Mouse (Mus musculus): ENCODE results near the gene Pnmt. TPM values are rescaled to one million over a fixed set of nuclear protein-coding genes. Genes with fewer than 3 reads are reported as not detected.

Gene Pnmt
- polyA plus RNA-seq, 1 experiment from 2014 or later: 0.62 TPM

DNA sequence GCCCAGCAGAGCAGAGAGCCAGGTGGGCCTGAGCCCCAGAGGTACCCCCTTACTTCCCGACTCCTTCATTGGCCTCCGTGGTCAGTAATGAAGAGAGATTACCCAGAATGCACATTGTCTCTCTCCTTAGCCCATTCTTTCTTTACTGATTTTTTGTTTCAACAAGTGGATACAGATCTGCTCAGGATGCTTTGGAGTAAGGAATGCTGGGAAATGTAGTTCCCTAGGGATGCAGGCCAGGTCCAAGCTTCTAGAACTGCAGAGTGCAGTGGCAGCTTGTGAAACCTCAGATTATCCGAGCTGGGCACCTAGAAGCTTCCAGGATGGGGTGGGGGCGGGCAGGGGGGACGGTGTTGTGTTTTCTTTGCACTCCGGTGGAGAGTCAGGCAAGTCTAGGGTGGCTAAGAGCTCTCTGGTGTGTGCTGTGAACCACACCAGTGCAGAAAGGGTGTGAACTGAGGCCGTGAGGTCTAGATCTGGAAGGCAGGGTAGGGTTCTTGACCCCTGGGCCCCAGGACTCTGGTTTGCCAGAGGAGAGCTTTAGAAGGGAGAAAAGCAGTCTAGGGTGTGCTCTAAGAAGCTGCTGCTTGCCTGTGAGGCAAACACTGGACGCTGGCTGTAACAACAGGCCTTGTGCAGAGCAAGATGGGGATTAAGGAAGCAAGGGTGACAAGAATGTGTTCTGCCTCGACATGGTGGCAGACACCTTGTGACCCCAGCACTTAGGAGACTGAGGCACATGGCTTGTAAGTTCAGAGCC is 45.7 kb downstream of the Pnmt start:
- 82% methylated on average over 9 of the region's 9 CpGs for WGBS
- no peak overlapping the region for H3K9ac ChIP-seq (replicated peaks; ENCODE audit: low read length)
- peak; percentile 24 for DNase-seq

GRCm38 (mm10) chr11:98435723-98436122 is 49.5 kb downstream of the Pnmt start:
- Histone ChIP-seq H3K36me3 (ENCODE audit: control insufficient read depth, insufficient read depth, low read length) (0 out of 2 replicates have a peak, but pooled peaks cover 5% of the 10 kb centered on the region), H3K4me3 (replicated peaks; ENCODE audit: low read depth, low read length) (no peak overlapping the region), H3K9ac (replicated peaks; ENCODE audit: low read length) (no peak overlapping the region), H3K27ac (replicated peaks; ENCODE audit: low read depth, low read length) (no peak overlapping the region), H3K9me3 (ENCODE audit: control insufficient read depth, low read length) (no peaks in the 10 kb centered on the region), H3K4me1 (ENCODE audit: control insufficient read depth, insufficient read depth, low read length) (0 out of 2 replicates have a peak, but pooled peaks cover 6% of the 10 kb centered on the region), H3K27me3 (ENCODE audit: control insufficient read depth, insufficient read depth, low read length) (no peaks in the 10 kb centered on the region), H3K4me2 (ENCODE audit: low read length) (no peak overlapping the region)
- ATAC-seq (ENCODE audit: low FRiP score, low TSS enrichment): no peak
- no peak for DNase-seq
- 93% methylated on average over 9 of the region's 9 CpGs for WGBS

More for the DNA sequence above, 45.7 kb downstream of the Pnmt start:
- no peak for ATAC-seq (ENCODE audit: low FRiP score, low TSS enrichment)
- Histone ChIP-seq H3K27me3 (ENCODE audit: control insufficient read depth, insufficient read depth, low read length) (no peaks in the 10 kb centered on the region), H3K9me3 (ENCODE audit: control insufficient read depth, low read length) (no peaks in the 10 kb centered on the region), H3K4me3 (replicated peaks; ENCODE audit: low read depth, low read length) (no peak overlapping the region), H3K36me3 (ENCODE audit: control insufficient read depth, insufficient read depth, low read length) (0 out of 2 replicates have a peak, but pooled peaks cover 5% of the 10 kb centered on the region), H3K27ac (replicated peaks; ENCODE audit: low read depth, low read length) (no peak overlapping the region), H3K4me1 (ENCODE audit: control insufficient read depth, insufficient read depth, low read length) (no peaks in the 10 kb centered on the region), H3K4me2 (ENCODE audit: low read length) (no peak overlapping the region)

- H3K4me2 ChIP-seq (ENCODE audit: low read length): peak overlapping the region; percentile 83
- 0 out of 2 replicates have a peak, but pooled peaks cover 6% of the 10 kb centered on the region for H3K4me1 ChIP-seq (ENCODE audit: control insufficient read depth, insufficient read depth, low read length)
- no peak overlapping the region for H3K27ac ChIP-seq (replicated peaks; ENCODE audit: low read depth, low read length)
- WGBS: 93% methylated on average over 6 of the region's 6 CpGs
- ATAC-seq (ENCODE audit: low FRiP score, low TSS enrichment): no peak
- H3K27me3 ChIP-seq (ENCODE audit: control insufficient read depth, insufficient read depth, low read length): no peaks in the 10 kb centered on the region
- 0 out of 2 replicates have a peak, but pooled peaks cover 5% of the 10 kb centered on the region for H3K36me3 ChIP-seq (ENCODE audit: control insufficient read depth, insufficient read depth, low read length)
- no peak overlapping the region for H3K9ac ChIP-seq (replicated peaks; ENCODE audit: low read length)
- H3K4me3 ChIP-seq (replicated peaks; ENCODE audit: low read depth, low read length): no peak overlapping the region
- no peaks in the 10 kb centered on the region for H3K9me3 ChIP-seq (ENCODE audit: control insufficient read depth, low read length)
- no peak for DNase-seq
Measured at GRCm38 (mm10) chr11:98437441-98437840, 51.2 kb downstream of the Pnmt start.

Other genes starting within 250 kb of the Pnmt start
- 18.0 and 25.9 TPM in 2 replicates for gene Fbxl20, start 236.0 kb upstream of the Pnmt start, polyA plus RNA-seq (2014; fragmentation: Nextera tagmentation; extraction: Ambion mirVana)
- 55.9 and 69.7 TPM in 2 replicates for gene Med1, start 193.2 kb upstream of the Pnmt start, polyA plus RNA-seq (2014; fragmentation: Nextera tagmentation; extraction: Ambion mirVana)
- 11.1 and 12.4 TPM in 2 replicates for gene Cdk12, start 183.4 kb upstream of the Pnmt start, polyA plus RNA-seq (2014; fragmentation: Nextera tagmentation; extraction: Ambion mirVana)
- gene Neurod2, start 56.8 kb upstream of the Pnmt start, polyA plus RNA-seq (2014; fragmentation: Nextera tagmentation; extraction: Ambion mirVana): 10.9 and 12.7 TPM in 2 replicates
- gene Ppp1r1b, start 38.0 kb upstream of the Pnmt start, polyA plus RNA-seq (2014; fragmentation: Nextera tagmentation; extraction: Ambion mirVana): 0.95 and 1.2 TPM in 2 replicates
- gene Stard3, start 28.1 kb upstream of the Pnmt start, polyA plus RNA-seq (2014; fragmentation: Nextera tagmentation; extraction: Ambion mirVana): 34.5 and 36.0 TPM in 2 replicates
- gene Tcap, start 2.6 kb upstream of the Pnmt start, polyA plus RNA-seq (2014; fragmentation: Nextera tagmentation; extraction: Ambion mirVana): 0.31 TPM in 1 of 2 replicates, not detected in the other
- 6.4 and 6.9 TPM in 2 replicates for gene Pgap3, start 14.0 kb downstream of the Pnmt start, polyA plus RNA-seq (2014; fragmentation: Nextera tagmentation; extraction: Ambion mirVana)
- gene Erbb2, start 26.0 kb downstream of the Pnmt start, polyA plus RNA-seq (2014; fragmentation: Nextera tagmentation; extraction: Ambion mirVana): 6.0 and 7.6 TPM in 2 replicates
- 225 and 280 TPM in 2 replicates for gene Mien1, start 52.5 kb downstream of the Pnmt start, polyA plus RNA-seq (2014; fragmentation: Nextera tagmentation; extraction: Ambion mirVana)
- 0.58 and 0.67 TPM in 2 replicates for gene Grb7, start 59.9 kb downstream of the Pnmt start, polyA plus RNA-seq (2014; fragmentation: Nextera tagmentation; extraction: Ambion mirVana)
- gene Ikzf3, start 159.6 kb downstream of the Pnmt start, polyA plus RNA-seq (2014; fragmentation: Nextera tagmentation; extraction: Ambion mirVana): 0.05 TPM in 1 of 2 replicates, not detected in the other
- not detected in 2 replicates for gene Zpbp2, start 164.6 kb downstream of the Pnmt start, polyA plus RNA-seq (2014; fragmentation: Nextera tagmentation; extraction: Ambion mirVana)
- 17.1 and 53.4 TPM in 2 replicates for gene Ormdl3, start 200.9 kb downstream of the Pnmt start, polyA plus RNA-seq (2014; fragmentation: Nextera tagmentation; extraction: Ambion mirVana)
- gene Lrrc3c, start 211.8 kb downstream of the Pnmt start, polyA plus RNA-seq (2014; fragmentation: Nextera tagmentation; extraction: Ambion mirVana): not detected in 2 replicates
- gene Gm12355, start 239.2 kb downstream of the Pnmt start, polyA plus RNA-seq (2014; fragmentation: Nextera tagmentation; extraction: Ambion mirVana): 0.71 and 1.4 TPM in 2 replicates
- not detected in 2 replicates for gene Gsdma3, start 239.9 kb downstream of the Pnmt start, polyA plus RNA-seq (2014; fragmentation: Nextera tagmentation; extraction: Ambion mirVana)

Data from midbrain, embryonic 14.5 days (tissue).